Mouse (Mus musculus) heart, embryonic 12.5 days (tissue): ENCODE data around the gene Gm20716. TPM values are rescaled to one million over a fixed set of nuclear protein-coding genes. Genes with fewer than 3 reads are reported as not detected.
"Not testable (repeated sequence)": the region's sequence is repeated elsewhere in the genome, so short reads cannot be mapped to it uniquely, and the experiment has no call there.

Experiments
- ATAC-seq: fragments of 200-750 bp; cut with Nextera tagmentation; 2 replicates; pipeline ENCODE4 v1.8.0; 2017; ENCODE audit warnings: moderate TSS enrichment, moderate library complexity; ENCODE audit not compliant: insufficient number of reproducible peaks, low FRiP score
- H3K27ac ChIP-seq: fragments of 300-500 bp; sonication (generic); 2 replicates; pipeline ENCODE4 v1.5.1; 2016; ENCODE audit warnings: mild to moderate bottlenecking, moderate library complexity; ENCODE audit not compliant: poor library complexity, severe bottlenecking
- H3K27me3 ChIP-seq: fragments of 300-500 bp; sonication (generic); replicated peaks from 2 replicates; pipeline ENCODE4 v1.6.1; 2016; ENCODE audit warnings: mild to moderate bottlenecking, moderate library complexity
- H3K36me3 ChIP-seq: fragments of 300-500 bp; sonication (generic); 2 replicates; pipeline ENCODE4 v1.6.1; 2016; ENCODE audit warnings: mild to moderate bottlenecking, moderate library complexity
- H3K4me1 ChIP-seq: fragments of 300-500 bp; sonication (generic); replicated peaks from 2 replicates; pipeline ENCODE4 v1.6.1; 2016; ENCODE audit warnings: mild to moderate bottlenecking
- H3K4me2 ChIP-seq: fragments of 300-500 bp; sonication (generic); 2 replicates; pipeline ENCODE4 v1.6.1; 2016; ENCODE audit warnings: mild to moderate bottlenecking, moderate library complexity
- H3K4me3 ChIP-seq: fragments of 300-500 bp; sonication (generic); 2 replicates; pipeline ENCODE4 v1.5.1; 2016; ENCODE audit warnings: mild to moderate bottlenecking
- H3K9ac ChIP-seq: fragments of 300-500 bp; sonication (generic); 2 replicates; pipeline ENCODE4 v1.6.1; 2016; ENCODE audit warnings: mild to moderate bottlenecking, moderate library complexity
- H3K9me3 ChIP-seq: fragments of 300-500 bp; sonication (generic); replicated peaks from 2 replicates; pipeline ENCODE4 v1.6.1; 2016; ENCODE audit warnings: mild to moderate bottlenecking, moderate library complexity
- WGBS: fragments of 180-500 bp; shearing (Covaris S2); methylation state at CpG from one replicate; pipeline ENCODE4 v1.1.7; 2016; 5-methylcytosine and 5-hydroxymethylcytosine counted together
- polyA plus RNA-seq: library from polyadenylated mRNA; unstranded; fragments of >200 nt; fragmentation: Nextera tagmentation; extraction: Ambion mirVana; gene quantifications from 2 replicates; pipeline ENCODE4 v1.2.1, GENCODE M21; 2016

The Gm20716 gene
- polyA plus RNA-seq, 1 experiment from 2014 or later: 15.5 TPM

DNA sequence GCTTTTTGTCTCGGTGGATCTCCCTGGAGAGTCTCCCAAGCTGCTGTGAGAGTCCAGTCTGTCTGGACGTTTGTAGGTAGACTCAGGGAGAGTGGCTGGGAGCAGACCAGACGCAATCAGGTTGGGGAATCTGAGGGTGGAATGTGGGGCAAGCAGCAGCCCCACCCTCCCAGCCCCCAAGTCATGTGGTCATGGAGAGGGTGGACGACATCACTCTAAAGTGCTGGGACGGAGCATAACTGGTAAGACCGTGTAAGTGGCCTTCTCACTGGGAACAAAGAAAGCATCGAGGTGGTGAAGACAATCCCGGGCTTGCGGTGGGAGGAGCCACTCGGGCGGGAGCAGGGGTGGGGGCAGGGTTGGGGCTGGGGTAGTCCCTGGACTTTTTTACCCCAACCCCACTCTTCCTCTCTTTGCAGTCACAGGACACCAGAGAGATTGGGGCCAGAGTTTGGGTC is 68.6 kb downstream of the Gm20716 start:
- no peak; the same call in 1 of the 2 replicates for ATAC-seq
- 2% methylated on average over 11 of the region's 11 CpGs for WGBS
- peaks cover 30% of the 10 kb centered on the region for H3K4me1 ChIP-seq
- no peaks in the 10 kb centered on the region for H3K9me3 ChIP-seq
- H3K36me3 ChIP-seq: no peaks in the 10 kb centered on the region
- no peaks in the 10 kb centered on the region for H3K27me3 ChIP-seq
- H3K4me2 ChIP-seq: peak overlapping the region; percentile 69
- H3K9ac ChIP-seq: peak overlapping the region; percentile 61
- H3K27ac ChIP-seq: peak overlapping the region; percentile 78
- peak overlapping the region; percentile 43 for H3K4me3 ChIP-seq

DNA sequence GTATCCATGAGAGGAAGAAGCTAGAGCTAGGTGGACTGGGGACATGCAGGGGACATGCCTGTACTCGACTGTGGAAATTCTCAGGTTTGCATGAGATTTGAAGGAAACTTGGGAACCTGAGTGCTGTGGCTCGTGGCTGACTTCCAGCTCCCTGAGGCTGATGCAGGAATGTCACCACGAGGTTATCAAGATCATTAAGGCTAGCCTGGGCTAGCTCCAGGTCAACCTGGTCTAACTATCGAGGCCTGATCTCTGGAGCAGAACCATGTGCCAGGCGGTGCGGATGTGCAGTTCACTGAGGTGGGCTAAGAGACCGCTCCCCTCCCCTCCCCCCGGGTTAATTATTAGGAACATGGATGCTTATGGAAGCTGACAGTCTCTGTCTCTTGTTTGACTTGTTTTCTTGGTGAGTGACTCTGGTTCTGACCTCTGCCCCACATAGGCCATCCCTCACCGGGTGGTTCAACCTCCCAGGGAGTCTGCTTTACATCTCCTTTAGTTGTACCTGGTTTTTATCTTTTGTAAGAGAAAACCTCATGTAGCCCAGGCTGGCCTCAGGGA is 69.7 kb downstream of the Gm20716 start:
- H3K9me3 ChIP-seq: no peaks in the 10 kb centered on the region
- H3K4me1 ChIP-seq: peaks cover 31% of the 10 kb centered on the region
- no peak for ATAC-seq
- no peak overlapping the region for H3K27ac ChIP-seq
- WGBS: 81% methylated on average over 9 of the region's 9 CpGs
- no peak overlapping the region for H3K4me2 ChIP-seq
- H3K9ac ChIP-seq: no peak overlapping the region
- no peaks in the 10 kb centered on the region for H3K27me3 ChIP-seq
- H3K36me3 ChIP-seq: no peaks in the 10 kb centered on the region
- H3K4me3 ChIP-seq: no peak overlapping the region

DNA sequence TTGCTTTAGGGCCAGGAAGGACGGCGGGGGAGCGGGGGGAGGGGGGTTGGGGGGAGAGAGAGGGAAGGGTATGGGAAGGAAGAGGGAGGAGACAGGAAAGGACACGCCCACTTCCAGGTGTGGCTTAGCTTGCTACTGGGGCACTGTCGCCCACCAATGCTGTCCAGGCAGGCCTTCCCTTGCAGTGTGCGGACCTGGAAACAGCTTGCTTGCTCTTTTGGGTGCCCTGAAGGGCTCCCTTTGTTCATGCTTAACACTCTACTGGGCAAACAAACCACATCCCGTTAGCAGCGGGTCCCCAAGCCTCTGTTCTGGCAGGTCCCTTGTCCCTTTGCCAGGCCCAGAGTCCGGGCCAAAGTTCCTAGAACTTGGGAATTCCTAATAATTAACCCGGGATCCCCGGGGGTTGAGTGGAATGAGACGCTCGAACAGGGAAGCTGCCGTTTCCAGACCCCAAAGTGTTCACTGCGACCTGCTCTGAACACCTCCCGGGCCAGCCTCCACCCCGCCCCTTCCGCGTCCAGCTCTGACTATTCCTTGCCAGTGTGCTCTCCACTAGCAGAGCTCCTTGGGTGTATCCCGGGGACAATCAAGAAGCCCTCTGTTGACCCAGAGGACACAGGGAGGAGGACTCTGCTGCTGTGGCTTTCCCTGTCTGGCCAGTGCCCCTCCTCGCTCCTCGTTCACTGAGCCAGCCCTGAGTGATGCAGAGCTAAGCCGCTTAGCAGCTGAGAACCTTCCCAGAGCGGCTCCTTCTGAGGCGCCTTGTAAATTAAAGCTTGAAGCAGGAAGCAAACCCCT is 71.1 kb downstream of the Gm20716 start:
- Histone ChIP-seq H3K4me3 (peak overlapping the region; percentile 39), H3K9me3 (no peaks in the 10 kb centered on the region), H3K27me3 (no peaks in the 10 kb centered on the region), H3K4me1 (peaks cover 44% of the 10 kb centered on the region), H3K9ac (peak overlapping the region; percentile 56), H3K36me3 (no peaks in the 10 kb centered on the region), H3K27ac (no peak overlapping the region), H3K4me2 (peak overlapping the region; percentile 72)
- WGBS: 5% methylated on average over 22 of the region's 25 CpGs
- peak; percentile 51 for ATAC-seq

DNA sequence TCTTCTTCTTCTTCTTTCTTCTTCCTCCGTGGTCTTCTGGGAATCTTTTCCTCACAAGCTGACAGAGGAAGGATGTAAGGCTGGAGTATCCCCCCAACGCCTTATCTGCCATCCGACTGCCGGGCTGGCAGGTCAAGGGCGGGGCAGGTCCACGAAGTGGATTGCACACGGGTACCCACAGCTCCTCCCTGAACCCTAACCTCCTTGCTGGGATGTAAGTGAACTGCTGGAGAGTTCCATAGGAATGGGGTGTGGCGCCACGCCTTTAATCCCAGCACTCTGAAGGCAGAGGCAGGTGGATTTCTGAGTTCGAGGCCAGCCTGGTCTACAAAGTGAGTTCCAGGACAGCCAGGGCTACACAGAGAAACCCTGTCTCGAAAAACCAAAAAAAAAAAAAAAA is 72.2 kb downstream of the Gm20716 start:
- H3K36me3 ChIP-seq, H3K4me2 ChIP-seq, ATAC-seq, H3K9ac ChIP-seq, H3K27me3 ChIP-seq, H3K27ac ChIP-seq, H3K9me3 ChIP-seq, H3K4me3 ChIP-seq: not testable (repeated sequence)
- peaks cover 52% of the 10 kb centered on the region for H3K4me1 ChIP-seq
- WGBS: 31% methylated on average over 10 of the region's 11 CpGs

DNA sequence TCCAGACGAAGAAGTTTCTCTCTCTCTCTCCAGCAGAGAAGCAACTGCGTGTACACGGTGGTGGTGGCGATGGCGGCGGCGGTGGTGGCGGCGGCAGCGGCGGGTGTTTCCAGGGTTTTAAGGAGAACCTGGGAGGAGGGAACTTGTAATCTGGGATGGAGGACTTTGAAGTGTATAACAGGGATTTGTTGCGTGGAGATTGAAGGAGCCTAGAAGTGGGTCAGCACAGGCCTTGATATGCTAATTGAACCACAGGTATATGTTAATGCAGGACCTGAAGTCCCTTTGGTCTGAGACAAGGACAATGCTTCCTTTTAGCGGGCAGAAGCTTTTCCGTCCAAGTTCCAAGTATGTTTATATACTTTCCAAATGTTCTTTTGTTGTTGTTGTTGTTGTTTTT is 73.8 kb downstream of the Gm20716 start:
- no peak overlapping the region for H3K27ac ChIP-seq
- WGBS: 54% methylated on average over 14 of the region's 14 CpGs
- H3K4me1 ChIP-seq: peaks cover 44% of the 10 kb centered on the region
- no peaks in the 10 kb centered on the region for H3K36me3 ChIP-seq
- no peak overlapping the region for H3K4me3 ChIP-seq
- no peak overlapping the region for H3K4me2 ChIP-seq
- no peak for ATAC-seq
- H3K27me3 ChIP-seq: no peaks in the 10 kb centered on the region
- H3K9me3 ChIP-seq: no peaks in the 10 kb centered on the region
- H3K9ac ChIP-seq: no peak overlapping the region

DNA sequence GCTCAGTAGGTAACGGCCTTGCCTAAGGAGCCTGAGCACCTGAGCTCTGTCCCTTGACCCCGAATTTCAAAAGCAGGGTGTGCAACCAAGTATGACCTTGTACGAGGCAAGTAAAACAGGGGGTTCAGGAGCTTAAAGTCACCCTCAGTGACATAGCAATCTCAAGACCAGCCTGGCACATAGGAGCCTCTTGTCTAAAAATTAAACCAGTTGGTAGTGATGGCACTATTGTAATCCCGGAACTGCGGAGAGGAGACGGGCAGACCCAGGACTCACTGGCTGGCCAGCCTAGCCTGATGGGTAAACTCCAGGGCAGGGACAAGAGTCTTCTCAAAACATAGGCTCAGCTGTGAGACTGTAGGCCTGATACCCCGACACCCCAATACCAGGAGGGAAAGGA is 74.5 kb downstream of the Gm20716 start:
- H3K36me3 ChIP-seq: no peaks in the 10 kb centered on the region
- no peak overlapping the region for H3K4me2 ChIP-seq
- H3K9ac ChIP-seq: no peak overlapping the region
- ATAC-seq: no peak
- peaks cover 40% of the 10 kb centered on the region for H3K4me1 ChIP-seq
- H3K9me3 ChIP-seq: no peaks in the 10 kb centered on the region
- no peak overlapping the region for H3K27ac ChIP-seq
- H3K4me3 ChIP-seq: no peak overlapping the region
- no peaks in the 10 kb centered on the region for H3K27me3 ChIP-seq
- 89% methylated on average over 7 of the region's 7 CpGs for WGBS

DNA sequence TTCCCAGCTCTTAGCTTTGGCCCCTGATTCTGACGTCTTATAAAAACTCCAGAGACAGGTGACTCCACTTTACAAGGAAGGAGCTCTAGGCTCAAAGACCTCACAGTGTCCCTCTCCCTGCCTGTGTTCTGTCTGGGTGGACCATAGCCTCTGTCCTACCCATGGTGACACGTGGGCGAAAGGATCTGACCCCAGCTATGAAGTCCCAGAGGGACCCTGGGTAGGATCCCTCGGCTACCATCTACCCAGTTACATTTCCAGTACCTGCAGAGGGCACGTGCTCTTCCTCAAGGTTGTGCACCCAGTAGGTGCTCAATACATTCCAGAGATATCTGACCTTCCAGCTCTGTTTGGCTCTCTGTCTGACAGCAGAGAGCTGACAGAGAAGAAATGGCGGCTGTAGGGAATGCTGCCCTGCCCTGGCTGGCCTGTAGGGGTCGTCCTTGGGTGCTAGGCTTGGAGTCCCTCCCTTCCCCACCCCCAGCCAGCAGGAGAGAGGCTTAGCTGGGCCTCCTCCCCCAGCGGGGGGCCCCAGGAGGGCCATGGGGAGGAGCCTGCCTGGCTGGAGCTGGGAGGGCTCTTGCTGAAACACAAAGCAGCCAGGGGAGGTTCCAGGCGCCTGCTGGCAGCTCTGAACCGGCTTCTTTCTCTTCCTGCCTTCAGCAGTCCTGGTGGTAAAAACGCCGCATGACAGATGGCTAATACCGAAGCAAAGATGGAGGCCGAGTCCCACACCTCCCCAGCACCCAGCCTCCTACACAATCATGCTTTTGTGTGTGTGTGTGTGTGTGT is 75.9 kb downstream of the Gm20716 start:
- WGBS: 18% methylated on average over 14 of the region's 14 CpGs
- H3K4me2 ChIP-seq: peak overlapping the region; percentile 60
- H3K9me3 ChIP-seq: no peaks in the 10 kb centered on the region
- peaks cover 34% of the 10 kb centered on the region for H3K4me1 ChIP-seq
- H3K36me3 ChIP-seq: no peaks in the 10 kb centered on the region
- 0 out of 2 replicates have a peak overlapping the region, but pooled peaks have one; percentile 8 for H3K4me3 ChIP-seq
- H3K9ac ChIP-seq: no peak overlapping the region
- H3K27me3 ChIP-seq: no peaks in the 10 kb centered on the region
- peak overlapping the region; percentile 87 for H3K27ac ChIP-seq
- ATAC-seq: peak; percentile 94

DNA sequence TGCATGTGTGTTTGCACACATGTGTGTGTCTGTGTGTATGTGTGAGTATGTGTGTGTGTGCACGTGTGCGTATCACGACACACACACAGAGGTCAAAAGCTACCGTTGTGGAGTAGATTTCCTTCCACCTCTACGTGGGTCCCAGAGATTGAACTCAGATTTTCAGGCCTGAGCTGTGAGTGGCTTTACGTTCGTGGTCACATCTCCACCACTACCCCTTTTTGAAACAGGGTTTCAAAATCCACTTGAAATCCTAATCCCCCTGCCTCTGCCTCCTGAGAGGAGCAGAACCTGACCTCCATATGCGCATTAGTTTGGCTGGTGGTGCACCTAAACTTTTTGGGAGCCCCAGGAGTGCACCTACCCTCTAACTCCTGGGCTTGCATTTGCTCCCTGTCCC is 80.9 kb downstream of the Gm20716 start:
- Histone ChIP-seq H3K4me1 (peaks cover 31% of the 10 kb centered on the region), H3K4me3 (no peak overlapping the region), H3K27ac (no peak overlapping the region), H3K4me2 (no peak overlapping the region), H3K27me3 (no peaks in the 10 kb centered on the region), H3K36me3 (no peaks in the 10 kb centered on the region), H3K9me3 (no peaks in the 10 kb centered on the region), H3K9ac (no peak overlapping the region)
- 89% methylated on average over 8 of the region's 8 CpGs for WGBS
- ATAC-seq: no peak

DNA sequence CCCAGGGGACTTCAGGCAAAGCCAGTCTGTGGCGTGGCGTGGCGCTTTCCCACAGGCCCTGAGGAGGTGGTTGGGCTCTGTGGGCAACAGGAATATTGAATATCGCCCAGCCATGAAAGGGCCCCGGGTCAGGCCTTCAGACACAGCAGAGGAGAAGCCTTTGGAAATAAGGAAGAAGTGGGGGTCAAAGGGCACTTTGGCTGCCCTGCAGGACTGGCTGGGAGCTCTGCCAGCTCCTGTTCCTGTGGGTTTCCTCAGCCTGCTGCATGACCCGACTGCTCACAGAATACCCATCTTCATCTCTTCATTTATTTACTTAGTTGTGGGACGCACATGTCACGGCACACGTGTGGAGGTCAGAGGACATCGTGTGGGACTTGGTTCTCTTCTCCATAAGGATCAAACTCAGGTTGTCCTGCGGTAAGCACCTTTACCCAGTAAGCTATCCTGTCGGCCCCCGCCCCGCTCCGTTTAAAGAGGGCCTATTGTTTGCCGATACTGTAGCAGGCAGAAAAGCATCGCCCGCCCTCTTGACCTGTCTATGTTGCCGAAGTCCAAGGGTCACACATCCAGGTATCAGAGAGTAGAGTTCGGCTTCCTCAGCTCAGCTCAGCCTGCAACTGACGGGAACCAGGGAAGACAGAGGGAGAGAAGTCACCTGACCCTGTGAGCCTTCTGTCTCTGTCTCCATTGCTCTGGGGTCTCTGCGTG is 82.3 kb downstream of the Gm20716 start:
- no peaks in the 10 kb centered on the region for H3K27me3 ChIP-seq
- no peaks in the 10 kb centered on the region for H3K36me3 ChIP-seq
- no peak overlapping the region for H3K27ac ChIP-seq
- H3K4me3 ChIP-seq: no peak overlapping the region
- H3K9ac ChIP-seq: no peak overlapping the region
- 74% methylated on average over 22 of the region's 22 CpGs for WGBS
- ATAC-seq: no peak
- no peaks in the 10 kb centered on the region for H3K9me3 ChIP-seq
- peaks cover 22% of the 10 kb centered on the region for H3K4me1 ChIP-seq
- no peak overlapping the region for H3K4me2 ChIP-seq

DNA sequence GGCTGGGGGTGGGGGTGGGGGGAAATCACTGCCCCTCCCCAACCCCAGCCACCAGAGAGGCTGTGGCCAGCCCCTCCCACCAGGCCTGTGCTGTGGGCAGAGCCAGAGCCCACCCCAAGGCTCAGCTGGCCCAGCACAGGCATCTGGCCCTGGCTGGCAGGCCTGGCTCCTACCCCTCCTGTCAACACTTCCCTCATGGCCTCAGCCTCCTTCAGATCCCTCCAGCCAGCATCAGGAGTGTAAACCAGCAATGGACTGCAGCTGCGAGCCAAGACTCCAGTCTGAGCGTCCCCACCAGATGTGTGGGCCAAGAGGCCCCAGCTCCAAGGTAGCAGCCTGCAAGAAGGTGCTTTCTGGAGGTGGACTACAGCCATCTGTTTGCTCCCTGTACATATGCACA is 84.7 kb downstream of the Gm20716 start:
- H3K4me2 ChIP-seq: no peak overlapping the region
- H3K9me3 ChIP-seq: no peaks in the 10 kb centered on the region
- H3K4me1 ChIP-seq: peaks cover 22% of the 10 kb centered on the region
- H3K27ac ChIP-seq: peak overlapping the region; percentile 49
- WGBS: 15% methylated on average over 2 of the region's 2 CpGs
- no peaks in the 10 kb centered on the region for H3K36me3 ChIP-seq
- peak; percentile 79 for ATAC-seq
- no peak overlapping the region for H3K9ac ChIP-seq
- H3K27me3 ChIP-seq: no peaks in the 10 kb centered on the region
- H3K4me3 ChIP-seq: no peak overlapping the region

DNA sequence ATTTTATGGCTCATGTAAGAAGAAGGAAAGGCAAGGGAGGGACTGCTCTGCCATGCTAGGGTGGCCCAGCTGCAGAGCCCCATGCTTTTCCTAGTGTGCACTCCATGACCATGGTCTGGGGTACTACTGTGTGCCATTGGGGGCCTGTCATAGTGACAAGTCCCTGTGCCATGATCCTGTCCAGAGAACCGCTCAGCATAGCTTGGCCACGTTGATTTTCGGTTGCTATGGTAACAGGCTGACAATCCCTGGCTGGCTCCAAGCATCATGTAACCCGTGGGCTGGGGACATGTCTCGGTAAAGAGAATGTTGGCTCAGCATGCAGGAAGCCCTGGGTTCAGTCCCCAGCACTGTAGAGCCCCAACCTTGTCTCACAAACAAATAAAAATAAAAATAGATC is 86.4 kb downstream of the Gm20716 start:
- Histone ChIP-seq H3K27ac (no peak overlapping the region), H3K4me3 (no peak overlapping the region), H3K4me1 (peaks cover 22% of the 10 kb centered on the region), H3K27me3 (no peaks in the 10 kb centered on the region), H3K36me3 (no peaks in the 10 kb centered on the region), H3K4me2 (no peak overlapping the region), H3K9ac (no peak overlapping the region), H3K9me3 (no peaks in the 10 kb centered on the region)
- 41% methylated on average over 5 of the region's 5 CpGs for WGBS
- ATAC-seq: no peak
